Mouse (Mus musculus) embryo, embryonic 9.5 days (tissue): Measurements from ENCODE around the gene Pxdn.

Experiments
- DNase-seq: peaks from one replicate; pipeline ENCODE4 v3.0.0-alpha.2; 2017; ENCODE audit errors: extremely low spot score

The Pxdn gene

GRCm38 (mm10) chr12:29937308-29937707 is at the start of gene Pxdn:
Pxdn (plus strand) TSS chr12:29937608.
- DNase-seq, result no peak

GRCm38 (mm10) chr12:29894669-29895068 is 42.7 kb upstream of the Pxdn start:
- peak; percentile 46 for DNase-seq

GRCm38 (mm10) chr12:29897533-29898085 is 39.8 kb upstream of the Pxdn start:
- DNase-seq, result no peak

GRCm38 (mm10) chr12:29904101-29904874 is 33.1 kb upstream of the Pxdn start:
- no peak for DNase-seq

DNA sequence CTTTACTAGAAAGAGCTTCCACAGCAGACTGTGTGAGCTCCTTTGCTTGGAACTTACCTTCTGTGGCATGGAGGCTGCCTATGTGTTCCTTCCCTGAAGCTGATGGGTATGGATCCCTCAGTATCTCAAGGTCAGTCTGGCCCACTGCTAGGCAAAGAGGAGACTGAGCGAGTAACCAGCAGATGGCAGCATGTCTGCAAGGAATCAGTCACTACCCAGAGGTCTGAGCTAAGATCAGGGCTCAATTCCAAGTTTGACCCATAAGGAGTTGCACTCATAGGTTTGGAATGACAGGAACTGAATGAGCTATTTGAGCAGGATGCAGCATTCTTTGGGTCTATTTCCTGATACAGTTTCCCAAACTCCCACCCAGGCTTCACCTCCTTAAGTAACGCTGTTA is 30.4 kb upstream of the Pxdn start:
- DNase-seq, result peak; percentile 45

- DNase-seq, result no peak
These were observed 21.3 kb upstream of the Pxdn start for GRCm38 (mm10) chr12:29916139-29916538.

- DNase-seq, result no peak
These were observed 20.6 kb upstream of the Pxdn start for GRCm38 (mm10) chr12:29916807-29917206.

DNA sequence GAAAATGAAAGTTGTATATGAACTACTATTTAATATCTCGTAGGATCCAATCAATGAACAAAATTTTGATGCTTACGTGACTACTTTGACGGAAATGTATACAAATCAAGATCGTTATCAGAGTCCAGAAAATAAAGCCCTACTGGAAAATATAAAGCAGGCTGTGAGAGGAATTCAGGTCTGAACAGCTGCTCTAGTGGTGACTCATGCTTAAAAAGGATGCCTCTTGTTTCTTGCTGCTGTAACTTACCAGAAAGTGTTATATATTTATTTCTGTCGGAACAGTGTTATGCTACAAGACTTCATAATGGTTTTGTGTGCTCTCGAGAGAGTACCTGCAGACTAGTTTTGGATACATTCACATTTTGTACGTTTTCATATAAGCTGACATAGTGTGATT is 17.1 kb upstream of the Pxdn start:
- DNase-seq, result no peak

DNA sequence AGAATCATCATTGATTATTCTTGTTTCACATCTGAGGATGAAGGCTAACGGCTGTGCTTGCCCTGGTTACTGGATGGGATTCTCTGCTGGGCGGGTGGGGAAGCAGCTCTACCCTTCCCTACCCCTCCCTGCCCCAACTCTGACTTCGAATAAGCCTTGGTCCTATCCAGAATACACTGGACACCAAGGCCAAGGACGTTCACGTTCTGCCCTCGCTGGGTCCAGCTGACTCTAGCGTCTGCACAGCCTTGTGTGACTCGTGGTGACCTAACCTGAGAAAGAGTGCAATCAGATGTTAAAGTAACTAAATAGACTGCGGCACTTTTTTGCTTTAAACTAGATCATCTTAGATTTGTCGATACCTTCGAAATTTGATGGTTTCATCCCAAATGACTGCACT is 15.9 kb upstream of the Pxdn start:
- no peak for DNase-seq

DNA sequence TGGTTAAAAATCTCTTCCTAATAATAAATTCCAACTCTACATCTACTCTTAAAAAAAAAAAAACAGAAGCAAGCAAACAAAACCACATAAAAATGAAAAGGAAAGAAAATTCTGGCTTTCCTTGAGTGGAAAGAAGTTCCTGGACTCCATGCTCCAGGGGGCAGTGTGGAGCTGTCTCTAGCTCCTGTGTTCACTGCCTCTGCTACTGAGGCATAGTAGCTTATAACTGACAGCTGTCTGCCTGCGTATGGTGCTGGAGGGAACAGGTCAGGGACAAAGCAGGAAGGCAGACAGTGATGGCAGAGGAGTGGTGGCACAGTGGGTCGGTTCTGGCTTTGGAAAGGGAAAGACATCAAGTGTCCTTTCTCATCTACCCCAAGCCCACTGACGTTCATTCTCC is 10.5 kb upstream of the Pxdn start:
- DNase-seq, result peak; percentile 33

DNA sequence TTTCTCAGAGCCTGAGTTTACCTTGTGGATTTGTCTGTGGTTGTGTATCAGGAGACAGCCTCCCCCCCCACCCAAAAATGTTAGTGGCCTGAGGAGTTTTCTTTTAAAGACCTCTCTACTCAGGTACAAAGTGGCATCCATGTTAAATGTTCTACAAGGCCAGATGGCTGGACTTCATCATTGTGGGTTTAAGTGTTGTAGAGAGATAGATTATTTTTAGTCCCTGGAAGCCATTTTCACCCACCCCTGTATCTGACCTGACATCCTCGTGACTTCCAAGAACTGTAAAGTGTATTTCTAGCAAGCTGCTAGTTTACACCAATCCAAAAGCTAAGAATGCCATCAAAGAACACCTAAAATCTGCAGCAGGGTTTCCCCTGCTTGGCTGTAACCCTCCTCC is 6.8 kb upstream of the Pxdn start:
- no peak for DNase-seq

- DNase-seq, result no peak
These were observed 4.5 kb upstream of the Pxdn start for GRCm38 (mm10) chr12:29932951-29933350.

- no peak for DNase-seq
These were observed 3.9 kb upstream of the Pxdn start for GRCm38 (mm10) chr12:29933501-29933900.

DNA sequence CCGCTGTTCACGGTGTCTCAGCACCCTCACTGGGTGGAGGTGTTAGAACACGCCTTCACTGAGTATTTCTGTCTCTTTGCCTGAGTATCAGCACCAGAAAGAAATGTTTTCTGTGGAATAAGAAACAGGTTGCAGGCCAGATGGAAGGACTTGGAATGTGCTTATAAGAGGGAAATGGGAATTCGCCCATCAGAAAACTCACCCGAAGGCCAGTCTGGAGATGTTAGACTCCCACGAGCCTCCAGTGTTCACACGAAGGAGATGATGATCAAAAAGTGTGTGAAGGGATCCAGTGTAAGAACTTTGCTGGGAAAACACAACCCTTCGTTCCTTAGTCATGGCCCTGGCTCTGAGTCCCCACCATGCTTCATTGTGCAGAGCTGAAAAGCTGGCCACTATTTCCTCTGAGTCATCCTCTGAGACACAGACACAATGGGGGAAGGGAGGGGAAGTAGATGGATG is 3.3 kb upstream of the Pxdn start:
- DNase-seq, result no peak

DNA sequence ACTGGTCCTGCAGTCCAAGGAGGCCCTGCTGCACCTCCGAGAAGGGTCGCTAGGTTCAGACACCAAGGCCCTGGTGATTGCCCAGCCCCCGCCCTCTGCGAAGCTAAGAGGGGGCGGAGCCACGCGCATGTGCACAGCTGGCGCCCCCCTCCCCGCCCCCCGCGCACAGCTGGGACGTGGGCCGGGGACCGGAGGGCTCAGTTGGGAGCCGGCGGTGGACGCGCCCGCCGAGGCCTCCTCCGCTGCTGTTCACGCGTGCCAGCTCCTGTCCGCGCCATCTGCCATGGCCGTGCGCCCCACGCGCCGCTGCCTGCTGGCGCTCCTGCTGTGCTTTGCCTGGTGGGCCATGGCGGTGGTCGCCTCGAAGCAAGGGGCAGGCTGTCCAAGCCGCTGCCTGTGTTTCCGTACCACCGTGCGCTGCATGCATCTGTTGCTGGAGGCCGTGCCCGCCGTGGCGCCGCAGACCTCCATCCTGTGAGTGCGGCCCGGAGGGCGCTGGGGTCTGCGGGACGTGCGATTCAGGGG is 505 bp downstream of the Pxdn start:
- DNase-seq, result peak; percentile 88

GRCm38 (mm10) chr12:29938376-29939041 is 1.1 kb downstream of the Pxdn start:
- no peak for DNase-seq

GRCm38 (mm10) chr12:29939261-29939671 is 1.9 kb downstream of the Pxdn start:
- DNase-seq, result peak; percentile 30

- no peak for DNase-seq
These were observed 5.0 kb downstream of the Pxdn start for GRCm38 (mm10) chr12:29942435-29942834.

- DNase-seq, result no peak
These were observed 7.2 kb downstream of the Pxdn start for GRCm38 (mm10) chr12:29944650-29945049.

DNA sequence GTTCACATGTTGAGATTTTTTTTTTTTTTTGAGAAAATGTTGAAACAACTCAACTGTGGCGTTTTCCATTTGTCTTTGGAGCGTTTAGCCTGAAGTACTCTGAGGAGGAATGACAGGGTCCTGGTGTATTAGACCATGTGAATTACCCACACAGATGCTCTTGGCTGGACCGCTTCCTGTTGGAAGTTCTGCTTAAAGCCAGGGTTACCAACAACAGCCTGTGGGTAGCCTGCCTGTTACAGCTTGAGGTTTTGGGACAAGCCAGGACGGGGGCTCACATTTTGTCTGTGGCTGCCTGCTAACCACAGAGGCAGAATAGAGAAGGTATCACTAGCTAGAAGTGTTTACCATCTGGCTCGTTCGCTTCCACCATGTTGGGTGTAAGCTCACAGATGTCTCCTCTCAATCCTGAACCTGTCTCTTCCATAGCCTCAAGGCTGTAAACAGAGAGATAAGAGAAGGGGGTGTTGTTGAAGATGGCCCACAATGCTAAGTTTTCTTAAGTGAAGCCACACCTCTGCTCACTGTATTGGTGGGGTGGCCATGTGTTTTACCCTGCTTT is 7.9 kb downstream of the Pxdn start:
- DNase-seq, result no peak

DNA sequence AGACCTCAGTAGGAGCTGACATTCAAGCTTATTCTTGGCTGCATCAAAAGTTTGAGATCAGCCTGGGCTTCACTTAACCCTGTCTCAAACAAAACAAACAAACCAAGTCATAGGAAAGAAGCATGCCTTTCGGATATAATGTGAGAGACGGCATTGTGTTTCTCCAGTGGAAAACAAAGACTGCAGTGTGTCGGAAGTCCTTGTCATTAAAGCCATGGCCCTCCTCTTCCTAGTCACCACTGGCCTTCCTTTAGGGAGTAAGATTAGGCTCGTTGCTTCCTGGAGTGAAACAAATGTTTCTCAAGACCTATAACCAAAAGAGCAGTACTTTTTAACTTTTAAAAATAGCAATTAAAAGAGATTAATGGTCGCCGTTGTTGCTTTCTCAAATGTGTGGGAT is 13.6 kb downstream of the Pxdn start:
- no peak for DNase-seq

DNA sequence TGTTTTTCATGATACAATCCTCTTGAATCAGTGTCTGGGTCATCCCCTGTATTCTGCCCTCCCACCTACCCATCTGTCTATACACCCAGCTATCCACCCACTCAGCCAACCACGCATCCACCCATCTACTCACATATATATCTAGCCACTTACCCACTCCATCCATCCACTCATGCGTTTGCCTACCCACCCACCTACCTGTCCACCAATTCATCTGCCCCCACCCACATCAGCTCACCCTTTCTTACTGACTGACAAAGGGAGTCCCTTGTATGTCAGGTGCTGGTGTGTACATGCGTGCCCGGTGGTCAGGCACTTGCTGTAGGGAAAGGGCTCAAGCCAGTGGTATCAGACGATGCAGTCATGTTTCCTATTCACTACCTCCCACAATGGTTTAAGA is 14.1 kb downstream of the Pxdn start:
- DNase-seq, result no peak
